Mouse (Mus musculus): ENCODE results near the gene Agap1.

Agap1 gene

DNA sequence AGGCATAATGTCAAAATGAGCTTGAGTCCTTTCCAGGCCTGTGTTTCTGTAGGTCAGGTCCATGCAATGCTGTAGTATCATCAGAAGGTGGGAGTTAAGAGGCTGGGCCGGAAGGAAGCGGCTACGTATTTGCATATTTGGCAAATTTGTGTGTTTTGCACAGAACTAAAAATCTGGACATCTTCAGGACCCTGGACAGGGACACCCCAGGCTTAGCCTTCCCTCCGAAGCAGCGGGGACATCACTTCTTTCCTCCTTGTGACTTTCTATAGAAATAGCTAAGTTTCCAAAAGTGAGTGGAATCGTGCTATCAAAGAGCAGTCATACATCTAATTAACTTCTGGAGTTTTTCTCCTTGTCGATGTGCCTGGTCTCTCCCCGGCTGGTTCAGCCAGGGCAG lies 327.3 kb downstream of the Agap1 start:
- no peak for DNase-seq

DNA sequence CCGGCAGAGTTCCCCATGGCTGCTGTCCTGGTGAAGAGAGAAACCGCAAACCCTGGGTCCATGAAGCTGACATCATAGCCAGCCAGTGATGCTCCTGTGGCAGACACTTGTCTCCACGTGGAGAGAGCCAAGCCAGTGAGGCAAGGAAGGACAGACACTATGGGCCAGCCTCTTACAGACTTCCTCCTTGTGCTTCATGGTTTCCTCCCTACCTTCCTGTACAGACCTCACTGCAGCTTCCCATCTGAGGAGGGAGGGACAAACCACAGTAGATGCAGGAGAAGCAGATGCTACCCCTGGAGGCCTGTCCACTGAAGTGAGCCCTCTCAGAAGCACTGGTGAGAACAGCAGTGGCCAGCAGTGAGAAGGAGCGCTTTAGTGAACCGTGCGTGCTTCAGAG lies 332.2 kb downstream of the Agap1 start:
- no peak for DNase-seq

DNA sequence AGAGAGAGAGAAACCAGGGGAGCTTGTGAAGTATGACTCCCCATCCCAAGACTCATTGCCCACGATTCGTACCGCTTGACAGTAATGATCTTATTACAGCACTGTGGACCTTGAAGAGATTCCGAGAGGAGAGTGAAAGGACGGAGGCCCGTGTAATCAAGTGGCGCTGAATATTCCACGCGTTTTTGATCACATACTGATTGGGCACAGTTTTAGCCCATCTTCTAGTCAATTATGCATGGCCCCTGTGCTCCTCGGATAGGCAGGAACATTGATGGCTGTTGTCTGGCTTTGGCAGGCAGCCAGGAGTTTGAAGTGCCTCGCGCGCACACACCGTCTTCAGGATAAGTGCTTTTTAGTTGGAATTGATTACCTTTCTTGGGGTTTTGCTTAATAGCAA lies 344.1 kb downstream of the Agap1 start:
- no peak for DNase-seq

DNA sequence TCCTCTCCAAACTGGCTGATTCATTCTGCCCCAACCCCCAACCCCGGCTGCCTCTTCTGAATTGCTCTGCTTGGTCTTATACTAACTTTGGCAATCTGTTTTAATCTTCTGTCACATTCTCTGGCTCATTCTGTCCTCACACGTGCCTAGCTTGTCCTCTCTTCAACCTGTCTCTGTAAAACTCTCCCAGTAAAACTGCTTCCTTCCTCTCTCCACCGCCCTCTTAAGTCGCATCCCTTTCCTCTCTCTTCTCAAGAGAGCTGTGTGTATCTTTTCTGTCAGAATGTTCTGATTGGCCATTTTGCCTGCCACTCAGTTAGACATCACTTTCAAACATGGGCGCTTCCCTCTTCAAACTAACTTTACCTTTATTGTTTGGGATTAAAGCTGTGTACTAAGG lies 346.9 kb downstream of the Agap1 start:
- DNase-seq = no peak

DNA sequence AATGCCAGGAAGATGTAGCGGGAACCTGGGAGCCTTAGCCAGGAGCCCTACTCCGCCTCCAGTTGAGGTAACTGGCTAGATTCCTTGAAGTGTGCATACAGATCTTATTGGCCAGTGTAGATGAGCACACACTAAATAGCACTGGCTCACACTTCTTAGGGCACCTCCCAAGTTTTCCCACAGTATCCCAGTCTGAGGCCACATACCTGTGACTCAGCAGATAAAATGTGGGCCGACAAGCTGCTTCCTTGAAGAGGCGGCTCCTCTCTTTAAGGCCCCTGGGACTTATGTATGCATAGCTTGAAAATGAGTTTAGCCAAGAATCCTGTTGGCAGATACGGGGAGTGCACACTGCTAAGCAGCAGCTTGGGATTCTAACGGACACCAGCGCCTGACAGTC lies 350.4 kb downstream of the Agap1 start:
- DNase-seq = no peak

DNA sequence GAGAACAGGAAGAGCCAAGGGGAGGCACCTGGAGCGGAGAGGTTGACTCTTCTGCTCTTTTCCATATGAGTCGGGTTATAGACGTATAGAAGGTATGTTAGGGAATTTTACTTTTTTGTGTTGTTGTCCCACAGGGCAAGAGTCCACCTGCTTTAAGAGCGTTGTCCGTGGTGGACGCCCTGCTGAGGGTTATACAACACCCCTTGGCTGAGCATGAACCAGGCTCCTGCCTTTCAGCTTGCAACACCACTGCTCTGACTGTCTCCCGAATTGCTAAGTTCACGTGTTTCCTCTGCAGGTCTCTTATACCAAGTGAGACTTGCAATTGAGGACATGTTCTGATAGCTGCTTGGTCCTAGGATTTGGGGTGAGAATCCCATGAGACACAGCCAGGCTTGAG lies 358.2 kb downstream of the Agap1 start:
- DNase-seq = peak; percentile 14

DNA sequence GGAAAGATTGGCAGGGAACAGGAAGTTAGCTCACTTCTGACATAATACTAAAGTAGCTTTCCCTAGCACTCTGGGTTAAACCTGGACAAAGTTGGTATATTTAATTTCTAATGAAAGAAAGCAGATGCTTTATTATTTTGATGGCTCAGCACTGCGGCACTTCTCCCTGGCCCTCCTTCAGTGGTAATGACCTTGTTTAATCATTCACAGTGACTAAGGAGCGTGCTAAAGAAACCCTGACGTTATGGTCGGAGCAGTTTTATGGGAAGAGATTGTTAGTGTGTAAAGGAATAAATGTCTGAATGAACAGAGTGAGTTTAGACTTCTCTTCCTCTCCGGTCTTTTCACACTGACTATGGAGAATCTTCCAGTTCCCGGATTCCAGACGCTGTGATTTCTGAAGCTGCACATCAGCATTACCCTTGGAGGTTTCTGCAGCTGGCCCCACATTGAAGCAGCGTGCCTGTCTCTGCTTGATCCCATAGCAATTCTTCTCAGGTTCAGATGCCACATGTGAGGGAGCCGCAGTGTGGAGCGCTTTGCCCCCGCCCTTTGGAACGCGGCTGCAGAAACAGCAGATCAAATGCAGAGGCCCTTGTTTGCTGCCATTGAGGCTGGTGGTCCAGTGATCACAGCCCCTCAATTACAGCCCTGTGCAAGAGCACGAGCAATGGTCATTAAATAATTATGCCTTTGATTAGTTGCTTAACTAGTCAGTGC lies 362.0 kb downstream of the Agap1 start:
- DNase-seq = no peak

DNA sequence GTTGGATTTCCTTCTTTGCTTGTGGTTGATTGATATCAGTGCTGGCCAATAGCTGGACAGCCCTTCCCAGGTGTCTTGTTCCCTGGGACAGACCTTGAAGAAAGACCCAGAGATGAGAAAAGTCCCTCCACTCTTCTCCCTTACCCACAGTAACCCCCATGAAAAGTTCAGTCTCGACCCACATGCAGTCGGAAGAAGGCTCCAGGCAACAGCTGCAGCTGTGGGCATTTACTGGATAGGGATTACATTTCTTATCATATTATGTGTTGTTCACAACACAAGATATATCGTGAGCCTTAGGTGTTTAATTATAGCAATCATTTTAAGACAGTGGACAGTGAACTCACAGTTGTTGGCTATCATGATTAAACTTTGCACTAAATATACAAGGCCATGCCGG lies 367.2 kb downstream of the Agap1 start:
- DNase-seq = no peak

DNA sequence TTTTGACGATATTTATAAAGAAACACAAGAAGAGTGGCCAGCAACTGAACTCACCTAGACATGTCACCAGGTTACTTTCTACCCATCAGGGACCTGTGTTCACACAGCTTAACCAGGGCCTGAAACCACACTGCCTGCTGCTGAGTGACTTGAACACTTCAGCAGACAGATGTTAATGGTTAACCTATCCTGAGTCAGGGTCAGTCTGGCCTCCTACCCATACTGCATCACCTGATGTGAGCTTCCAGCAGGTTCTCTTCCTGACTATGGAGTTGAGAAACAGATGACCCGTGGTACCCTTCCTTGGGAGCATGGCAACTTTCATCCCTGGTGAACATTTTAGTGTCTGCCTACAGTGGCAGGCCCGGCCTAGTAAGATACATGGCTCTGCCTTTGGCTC lies 367.8 kb downstream of the Agap1 start:
- DNase-seq = no peak

DNA sequence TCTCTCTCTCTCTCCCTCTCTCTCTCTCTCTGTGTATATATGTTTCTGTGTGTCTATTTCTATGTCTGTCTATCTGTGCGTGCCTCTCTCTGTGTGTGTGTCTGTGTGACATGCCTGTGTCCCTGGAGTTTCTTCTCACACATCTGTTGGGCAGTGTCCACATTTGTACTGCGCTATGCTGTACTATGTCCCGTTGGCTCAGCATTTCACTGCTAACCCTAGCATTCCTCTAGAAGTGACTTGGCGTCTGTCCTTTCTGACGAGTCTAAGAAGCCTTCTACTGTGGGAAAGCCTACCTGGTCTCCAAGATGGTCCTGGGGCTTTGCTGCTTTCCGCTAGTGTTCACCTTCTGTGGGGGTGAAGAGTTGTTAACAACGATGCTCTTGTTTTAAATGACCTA lies 368.4 kb downstream of the Agap1 start:
- DNase-seq = no peak

DNA sequence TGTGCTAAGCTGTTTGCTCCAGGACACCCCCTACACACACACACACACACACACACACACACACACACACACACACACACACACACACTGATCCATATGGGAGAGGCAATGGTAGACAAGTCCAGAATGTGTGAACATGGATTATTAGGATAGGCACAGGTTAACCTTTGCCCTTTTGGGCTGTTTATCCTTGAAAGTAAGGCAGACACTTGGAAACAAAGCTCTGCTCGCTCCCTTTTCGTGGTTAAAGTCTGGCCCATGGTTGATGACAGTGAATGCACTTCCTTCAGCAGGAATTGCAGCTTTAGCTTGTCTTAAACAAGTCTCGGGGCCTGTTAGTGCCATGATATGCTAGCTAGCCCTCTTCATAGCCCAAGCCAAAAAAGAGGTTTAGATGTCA lies 372.4 kb downstream of the Agap1 start:
- DNase-seq = no peak

DNA sequence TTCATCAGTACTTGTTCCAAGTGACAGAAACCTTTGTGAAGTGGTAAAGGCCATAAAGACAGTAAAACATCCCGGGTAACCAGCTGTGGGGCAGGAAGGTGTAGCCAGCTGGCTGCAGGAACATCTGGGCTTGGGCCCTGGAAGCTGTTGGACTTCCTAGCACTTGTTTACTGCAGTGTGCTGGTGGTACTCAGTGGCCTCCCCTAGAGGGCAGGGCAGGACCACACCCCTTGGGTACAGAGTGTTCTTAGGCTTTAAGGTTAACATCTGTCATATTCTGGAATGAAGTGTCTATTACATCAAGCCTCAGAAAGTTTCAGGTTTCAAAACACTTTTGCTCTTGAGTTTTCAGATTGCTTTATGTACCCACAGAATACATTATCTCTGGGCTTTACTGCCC lies 376.5 kb downstream of the Agap1 start:
- DNase-seq = no peak

DNA sequence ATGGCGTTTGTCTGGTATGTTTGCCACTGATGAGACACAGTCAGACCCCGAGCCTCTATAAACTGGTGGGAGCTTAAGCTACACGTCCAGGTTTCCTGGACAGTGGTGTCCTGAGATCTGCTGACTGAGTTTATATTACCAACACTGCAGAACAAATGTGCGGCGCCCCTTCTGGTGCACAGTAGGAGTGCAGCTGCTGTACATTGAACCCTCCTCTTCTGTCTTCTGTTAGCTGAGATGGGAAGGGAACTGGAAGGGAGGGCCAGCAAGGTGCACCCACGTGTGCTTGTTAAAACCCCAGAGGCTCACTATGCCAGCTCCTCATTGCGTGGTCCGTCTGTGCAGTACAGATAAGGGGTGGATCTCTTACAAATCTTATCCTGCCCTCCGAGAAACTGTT lies 389.5 kb downstream of the Agap1 start:
- DNase-seq = no peak

DNA sequence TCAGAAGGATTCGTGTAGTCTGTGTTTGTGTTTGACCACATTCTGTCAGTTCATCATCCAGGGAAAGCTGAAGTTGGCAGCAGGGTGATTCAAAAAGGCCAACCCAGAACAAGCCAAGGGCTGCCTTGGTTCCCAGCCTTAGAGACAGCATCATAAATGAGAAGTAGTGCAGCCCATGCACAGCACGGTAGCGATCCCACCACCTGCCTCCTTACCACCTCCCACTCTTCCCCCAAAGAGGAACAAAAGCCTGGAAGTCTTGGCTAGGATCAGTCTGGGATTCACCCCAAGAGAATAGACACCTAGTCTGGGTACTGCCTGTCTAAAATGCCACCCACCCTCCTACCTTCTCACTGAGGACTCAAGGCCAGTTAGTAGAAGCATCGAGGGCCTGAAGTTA lies 390.9 kb downstream of the Agap1 start:
- no peak for DNase-seq

DNA sequence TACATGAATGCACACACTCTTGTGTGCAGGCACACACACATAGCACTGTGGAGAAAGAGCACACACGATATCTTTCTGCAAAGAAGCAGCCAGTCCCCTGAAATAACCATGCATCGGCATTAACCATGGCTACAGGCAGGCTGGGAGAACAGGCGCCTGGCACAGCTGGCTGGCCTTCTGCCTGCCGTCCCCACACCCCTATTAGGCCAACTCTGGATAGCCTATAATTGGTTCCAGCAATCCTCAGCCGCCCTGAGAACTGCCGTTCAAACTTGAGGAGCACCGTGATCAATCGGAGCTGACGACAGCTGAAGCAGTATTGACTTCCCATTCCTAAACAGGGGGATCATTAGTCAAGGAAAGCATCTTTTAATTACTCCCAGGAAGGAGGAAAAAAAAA lies 391.5 kb downstream of the Agap1 start:
- no peak for DNase-seq

DNA sequence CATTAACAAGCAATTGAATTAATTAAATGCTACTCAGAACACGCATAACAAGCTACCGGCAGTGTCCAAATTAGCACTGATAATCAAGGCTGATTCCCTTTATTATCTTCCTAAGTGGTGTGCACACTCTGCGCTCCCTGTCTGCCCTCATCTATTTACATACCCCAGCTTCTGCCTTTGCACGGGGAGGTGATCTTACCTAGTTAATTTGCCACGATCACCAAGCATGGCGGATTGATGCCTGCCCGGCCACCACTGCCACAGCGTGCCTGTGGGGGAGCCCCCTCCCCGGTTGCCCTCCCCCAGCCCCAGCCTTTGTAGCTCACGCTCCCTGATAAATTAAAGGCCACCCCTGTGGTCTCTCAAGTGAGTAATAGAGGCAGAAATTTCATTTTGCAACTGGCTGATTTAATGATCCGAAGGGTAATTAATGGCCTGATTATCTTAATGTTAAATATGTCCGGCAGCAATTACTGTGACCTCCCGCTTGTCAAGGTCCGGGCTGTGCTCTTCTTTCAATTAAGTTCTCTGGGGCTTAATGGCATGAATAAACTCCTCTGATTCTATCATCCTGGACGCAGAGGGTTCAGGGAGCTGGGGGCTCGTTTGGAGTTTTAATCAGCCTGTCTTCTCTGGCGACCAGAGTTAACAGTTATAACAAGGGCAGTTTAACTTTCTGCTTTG lies 393.9 kb downstream of the Agap1 start:
- DNase-seq = no peak

DNA sequence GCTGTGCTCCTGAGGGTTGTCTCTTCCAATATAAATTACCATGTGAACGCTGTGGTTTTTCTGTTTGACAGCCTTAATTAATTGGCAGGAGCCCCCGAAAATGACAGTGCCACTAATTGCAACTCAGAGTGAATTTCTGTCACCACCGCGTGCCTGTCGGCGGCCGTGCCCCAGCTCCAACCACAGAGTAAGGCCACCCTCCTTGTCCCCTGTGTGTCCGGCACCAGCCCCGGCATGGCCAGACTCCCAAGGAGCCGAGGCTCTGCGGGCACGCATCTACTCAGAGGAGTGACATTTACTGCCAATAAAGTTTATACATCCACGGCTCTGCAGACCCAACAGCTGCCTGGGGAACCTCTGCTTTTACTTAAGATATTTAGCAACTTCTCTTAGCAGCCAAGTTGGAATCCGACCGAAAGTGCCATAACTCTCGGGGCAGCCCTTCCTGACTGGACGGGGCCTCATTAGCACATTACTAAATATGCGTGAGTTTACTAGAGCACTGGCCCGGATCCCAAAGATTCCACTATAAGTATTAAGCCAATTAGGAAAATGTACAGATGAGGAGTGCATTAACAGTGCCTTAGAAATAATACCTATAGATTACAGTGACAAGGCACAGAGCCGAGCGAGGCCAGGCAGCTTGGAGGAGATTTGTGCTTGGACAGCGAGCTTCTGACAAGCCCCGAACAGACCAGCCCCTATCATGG lies 394.7 kb downstream of the Agap1 start:
- DNase-seq = no peak

DNA sequence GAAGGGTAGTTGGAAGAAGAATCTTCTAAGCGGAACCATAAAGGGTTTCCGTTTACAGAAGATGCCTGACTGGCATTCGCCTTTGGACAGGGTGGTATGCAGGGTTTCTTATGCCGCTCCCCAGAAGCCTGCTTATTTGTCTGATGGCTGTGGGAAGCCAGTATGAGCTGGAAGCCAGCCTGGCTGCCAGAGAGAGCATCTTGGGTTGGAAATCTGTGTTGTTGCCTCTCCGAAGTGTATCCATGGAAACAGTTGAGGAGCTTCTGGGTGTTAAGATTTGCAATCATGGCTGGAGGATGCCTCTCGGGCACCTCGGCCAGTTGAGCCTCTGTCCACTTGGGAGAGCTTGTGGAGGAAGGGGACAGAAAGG lies 395.2 kb downstream of the Agap1 start:
- no peak for DNase-seq

DNA sequence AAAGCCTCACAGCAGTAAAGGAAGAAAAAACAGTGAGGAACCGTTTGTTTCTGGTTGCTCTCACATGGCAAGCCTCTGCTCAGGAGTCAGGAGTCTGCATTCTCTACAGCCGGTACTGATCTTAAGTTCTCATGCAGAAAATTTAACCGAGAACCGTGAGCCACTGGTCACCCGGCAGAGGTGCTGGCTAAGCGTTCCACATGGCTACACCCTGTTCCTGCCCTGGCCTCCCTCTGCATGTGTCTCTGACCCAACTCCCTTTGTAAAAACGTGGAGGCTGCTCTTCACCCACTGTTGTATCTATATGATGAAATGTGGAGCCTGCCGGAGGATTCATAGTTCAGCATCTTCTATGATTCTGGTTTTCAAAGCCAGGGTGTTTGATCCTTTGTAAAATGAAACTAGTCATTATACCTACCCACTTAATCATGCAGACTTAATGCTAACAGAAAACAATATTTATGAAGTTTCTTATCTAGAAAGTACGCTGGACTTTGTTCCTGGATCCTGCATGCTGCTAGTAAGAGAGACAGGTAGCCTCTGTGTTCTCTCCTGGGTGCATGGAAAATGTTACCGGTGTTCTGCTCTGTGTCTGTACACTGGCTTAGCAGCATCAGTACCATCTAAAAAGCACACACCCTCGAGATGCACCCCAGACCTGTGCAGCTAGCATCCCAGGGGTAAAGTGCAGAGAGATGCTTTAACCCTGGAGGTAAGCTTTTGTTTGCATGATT lies 396.2 kb downstream of the Agap1 start:
- no peak for DNase-seq

DNA sequence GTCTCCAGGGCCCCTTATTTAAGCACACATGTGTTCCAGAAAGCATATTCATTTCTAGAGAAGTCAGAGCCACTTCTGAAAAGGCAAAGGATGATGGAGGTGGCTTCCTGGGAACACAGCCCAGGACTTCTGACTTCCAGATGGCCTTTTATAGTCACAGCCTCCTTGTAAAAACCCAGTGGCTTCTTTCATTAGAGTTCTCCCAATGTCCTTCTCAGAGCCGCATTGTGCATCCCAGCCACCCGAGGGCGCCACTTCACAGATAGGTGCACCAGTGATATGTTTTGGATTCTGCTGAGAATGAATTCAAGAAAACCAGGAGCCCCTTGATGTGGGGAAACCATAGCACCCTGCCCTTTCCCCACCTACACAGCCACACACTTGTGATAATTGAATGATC lies 404.6 kb downstream of the Agap1 start:
- DNase-seq = peak; percentile 32

DNA sequence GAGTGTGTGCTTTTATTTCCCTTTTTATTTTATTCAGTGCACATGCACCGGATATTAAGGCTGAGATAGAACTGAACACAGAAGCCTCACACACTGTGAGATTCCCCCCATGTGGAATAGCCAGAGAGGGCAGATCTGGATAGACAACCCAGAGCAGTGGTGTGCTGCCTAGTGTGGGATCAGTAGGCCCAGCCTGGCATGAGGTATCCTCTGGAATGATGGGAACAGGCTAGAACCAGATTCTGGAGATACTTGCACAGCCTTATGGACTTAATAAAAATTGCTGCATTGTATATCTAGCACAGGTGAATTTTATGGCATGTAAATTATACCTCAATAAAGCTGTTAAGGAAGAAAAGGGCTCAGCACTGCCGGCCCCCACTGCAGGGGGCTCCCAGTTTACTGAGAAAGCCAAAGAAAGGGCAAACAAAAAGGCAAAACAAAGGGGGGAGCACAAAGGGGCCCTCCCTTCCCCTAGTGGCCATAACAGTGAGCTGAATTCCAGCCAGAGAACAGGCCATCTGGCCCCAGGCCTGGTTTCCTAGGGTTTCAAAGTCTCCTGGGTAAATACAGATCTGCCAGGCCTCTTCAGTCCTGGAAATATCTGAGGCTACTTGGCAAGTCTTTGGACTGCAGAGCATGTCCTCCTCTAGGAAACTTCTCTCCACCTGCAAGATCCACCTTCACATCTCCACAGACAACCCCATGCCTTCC lies 405.6 kb downstream of the Agap1 start:
- DNase-seq = peak; percentile 63

DNA sequence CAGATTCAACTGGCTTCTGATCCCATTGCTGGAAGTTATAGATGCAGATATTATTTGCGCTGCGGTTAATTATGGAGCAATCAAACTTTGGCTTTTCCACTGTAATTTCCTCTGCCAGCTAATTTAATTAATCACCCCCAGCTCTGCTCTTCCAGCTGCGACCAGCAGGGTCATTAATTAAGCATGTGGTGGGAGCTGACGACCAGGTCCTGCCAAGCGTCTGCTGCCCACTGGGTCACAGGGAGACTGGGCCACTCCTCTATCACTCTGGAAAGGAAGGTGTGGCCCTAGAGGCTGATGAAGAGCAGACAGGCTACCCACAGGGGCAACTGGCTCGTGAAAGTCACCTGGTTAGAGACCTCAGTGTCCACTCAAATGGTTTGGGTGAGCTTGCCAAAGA lies 411.2 kb downstream of the Agap1 start:
- DNase-seq = no peak

DNA sequence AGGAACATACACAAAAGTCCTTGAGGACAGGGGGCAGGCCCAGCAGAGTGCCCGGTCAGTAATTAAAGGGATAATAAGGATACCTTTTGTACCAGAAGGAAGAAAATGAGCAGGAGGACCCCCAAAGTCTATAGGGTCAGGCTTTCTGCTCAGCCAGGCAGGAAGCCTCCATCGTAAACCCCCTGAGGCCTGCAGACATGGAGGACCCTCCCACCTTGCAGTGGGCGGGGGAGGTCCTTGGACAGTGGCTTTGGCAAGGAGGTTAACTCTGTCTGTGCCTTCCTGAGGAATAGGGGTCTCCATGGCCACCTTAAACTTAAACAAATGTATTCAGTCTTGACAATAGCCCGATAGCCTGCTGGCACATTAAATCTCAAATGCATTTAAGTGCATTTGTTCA lies 413.2 kb downstream of the Agap1 start:
- no peak for DNase-seq
